ENCODE assay signal across 13 mouse cellular contexts in genomic region chr8:55025851-55026660, GRCm38 (mm10).
A peak's percentile ranks its signal among the peaks of the same experiment; 100 is the strongest.
DNase-seq lines count a peak whose midpoint lies in the region; ATAC-seq and TF ChIP-seq lines count a peak whose summit lies in the region.
"Had no signal": no experiment of that assay in that cellular context is flagged by ENCODE, and none has a peak within 500 bp of the region (broad histone marks: within the 10 kb centered on the region; RNA-seq: fewer than 3 reads in every experiment).

No protein-coding gene starts in this region.

- no peaks in the 10 kb centered on the region for H3K9me3 ChIP-seq in forebrain, embryonic 12.5 days
- no peaks in the 10 kb centered on the region for H3K9me3 ChIP-seq in hindbrain, postnatal 0 days (ENCODE audit: low read length)
- H3K9me3 ChIP-seq: liver, embryonic 13.5 days had no signal

- 17% methylated on average over 10 of the region's 10 CpGs for WGBS in forebrain, embryonic 12.5 days
- WGBS in hindbrain, postnatal 0 days = 27% methylated on average over 10 of the region's 10 CpGs
- WGBS in olfactory bulb, adult 2 months = 34% methylated on average over 10 of the region's 10 CpGs

- no peak overlapping the region for H3K4me3 ChIP-seq in forebrain, embryonic 12.5 days (replicated peaks)
- peak overlapping the region; percentile 3; the same call in 1 of the 2 replicates for H3K4me3 ChIP-seq in hindbrain, postnatal 0 days (ENCODE audit: low read length)
- no peak overlapping the region for H3K4me3 ChIP-seq in olfactory bulb, adult 2 months (ENCODE audit: insufficient read depth, low read depth, low read length)
- H3K4me3 ChIP-seq: heart, adult 2 months; liver, embryonic 13.5 days had no signal

- DNase-seq in frontal cortex, postnatal 10 days (ENCODE audit: low spot score in 2 of 2) = no peak
- DNase-seq in hindbrain, postnatal 0 days (ENCODE audit: low spot score) = no peak
- DNase-seq in gastrocnemius, postnatal 14 days = no peak
- no peak for DNase-seq in B cell, adult 2 months
- DNase-seq: adrenal gland, adult 2 months; heart, adult 2 months; liver, embryonic 13.5 days; spleen, adult 18-20 months had no signal

- H3K9ac ChIP-seq in forebrain, embryonic 12.5 days = no peak overlapping the region
- peak overlapping the region; percentile 19; the same call in 1 of the 2 replicates for H3K9ac ChIP-seq in hindbrain, postnatal 0 days (replicated peaks; ENCODE audit: low read length)
- H3K9ac ChIP-seq: liver, embryonic 13.5 days had no signal

- peak overlapping the region; percentile 48 for H3K4me2 ChIP-seq in forebrain, embryonic 12.5 days
- H3K4me2 ChIP-seq in hindbrain, postnatal 0 days (ENCODE audit: low read depth, low read length) = peak overlapping the region; percentile 46
- H3K4me2 ChIP-seq: liver, embryonic 13.5 days had no signal

- ATAC-seq in frontal cortex, adult (ENCODE audit: low TSS enrichment) = peak; percentile 68
- peak; percentile 80 for ATAC-seq in forebrain, embryonic 12.5 days (ENCODE audit: low FRiP score)
- ATAC-seq in hindbrain, postnatal 0 days = 0 out of 2 replicates have a peak, but pooled peaks have one; percentile 15
- ATAC-seq: CD4-positive, CD25-positive, alpha-beta regulatory T cell, adult 4 months; Patski had no signal

- no peaks in the 10 kb centered on the region for H3K36me3 ChIP-seq in forebrain, embryonic 12.5 days (replicated peaks)
- H3K36me3 ChIP-seq in hindbrain, postnatal 0 days (ENCODE audit: insufficient read depth, low read length) = no peaks in the 10 kb centered on the region
- H3K36me3 ChIP-seq: liver, embryonic 13.5 days had no signal

- H3K27ac ChIP-seq in forebrain, embryonic 12.5 days = peak overlapping the region; percentile 84
- peak overlapping the region; percentile 76 for H3K27ac ChIP-seq in hindbrain, postnatal 0 days
- peak overlapping the region; percentile 66; the same call in 1 of the 2 replicates for H3K27ac ChIP-seq in olfactory bulb, adult 2 months (ENCODE audit: insufficient read depth, low read depth, low read length)
- H3K27ac ChIP-seq: heart, adult 2 months; liver, embryonic 13.5 days had no signal

- no peaks in the 10 kb centered on the region for H3K27me3 ChIP-seq in forebrain, embryonic 12.5 days
- no peaks in the 10 kb centered on the region for H3K27me3 ChIP-seq in hindbrain, postnatal 0 days (ENCODE audit: insufficient read depth, low read length)
- H3K27me3 ChIP-seq: liver, embryonic 13.5 days had no signal

- intact Hi-C loops in gastrocnemius, postnatal 14 days (cut with DNase I; ENCODE audit: low total_unique reads) = no loop called here

- H3K4me1 ChIP-seq in forebrain, embryonic 12.5 days = peaks cover 5% of the 10 kb centered on the region
- H3K4me1 ChIP-seq in hindbrain, postnatal 0 days (ENCODE audit: insufficient read depth, low read length) = peaks cover 8% of the 10 kb centered on the region; the same call in 1 of the 2 replicates
- H3K4me1 ChIP-seq in olfactory bulb, adult 2 months (ENCODE audit: control insufficient read depth, insufficient read depth, low read length) = no peaks in the 10 kb centered on the region
- H3K4me1 ChIP-seq: liver, embryonic 13.5 days had no signal

- no peak for TF ChIP-seq CTCF in hindbrain, postnatal 0 days (IDR thresholded peaks at IDR 0.05; ENCODE audit: low read depth)
- TF ChIP-seq CTCF in olfactory bulb, adult 2 months (IDR thresholded peaks at IDR 0.05; ENCODE audit: insufficient read depth, low read depth, low read length) = no peak

- TF ChIP-seq POLR2A in olfactory bulb, adult 2 months (IDR thresholded peaks at IDR 0.05; ENCODE audit: insufficient read depth, low read depth, low read length) = no peak

Comparison
In these comparisons a context has a peak if more than half of its experiments do, and no peak if none do; other contexts are left out.
1. ATAC-seq: peak in every context shown above with its lines; median percentile 80 in forebrain, embryonic 12.5 days; 68 in frontal cortex, adult; 15 in hindbrain, postnatal 0 days.